Mouse (Mus musculus) heart, adult 2 months (tissue): Measurements from ENCODE around the gene Gzmm.

Source experiments
- CTCF ChIP-seq: fragments of 200-600 bp; IDR thresholded peaks from 2 replicates; pipeline ENCODE4 v1.8.1; 2022; ENCODE audit warnings: antibody characterized with exemption, mild to moderate bottlenecking, moderate library complexity
- EP300 ChIP-seq: fragments of 200-500 bp; IDR thresholded peaks from 2 replicates; pipeline ENCODE4 v1.6.1; 2011; ENCODE audit warnings: low read depth, low read length, control low read depth; ENCODE audit not compliant: insufficient read depth

- TF ChIP-seq CTCF (no peak), EP300 (no peak)
Observed at GRCm38 (mm10) chr10:79671396-79672087, 17.3 kb upstream of the Gzmm start.
